Mouse (Mus musculus) kidney, adult 2 months (tissue): ENCODE measurements around the gene Acbd3.

ENCODE experiments used
- CTCF ChIP-seq: fragments of 200-500 bp; conservative IDR thresholded peaks from 2 replicates; pipeline ENCODE4 v1.5.1; 2011; ENCODE audit warnings: low read depth, mild to moderate bottlenecking, control low read depth, low read length, moderate library complexity, mixed read lengths; ENCODE audit not compliant: insufficient read depth, insufficient read length
- POLR2A ChIP-seq: fragments of 200-500 bp; IDR thresholded peaks from one replicate; pipeline ENCODE4 v1.6.1; 2011; ENCODE audit warnings: low read depth, low read length, control low read depth

- no peak for TF ChIP-seq CTCF
- no peak for TF ChIP-seq POLR2A
Observed at GRCm38 (mm10) chr1:180752115-180752514, 26.3 kb downstream of the Acbd3 start.
